Mouse (Mus musculus) layer of hippocampus, postnatal 10 days (tissue): ENCODE data around the gene Usp28. TPM values are rescaled to one million over a fixed set of nuclear protein-coding genes. Genes with fewer than 3 reads are reported as not detected.
A peak's percentile ranks its signal among the peaks of the same experiment; 100 is the strongest.
"Not testable (repeated sequence)": the region's sequence is repeated elsewhere in the genome, so short reads cannot be mapped to it uniquely, and the experiment has no call there.

ENCODE experiments used
- DNase-seq, 2 experiments: peaks; one replicate each; pipeline ENCODE4 v3.0.0; 2021; ENCODE audit warnings: low spot score in 2 of 2
- long read RNA-seq: library from polyadenylated mRNA; stranded (forward); transcript quantifications from one replicate; pipeline ENCODE4 v2.0.0, GENCODE M21; 2023
- total RNA-seq, 2 experiments: library from RNA; stranded (reverse); gene quantifications; 2 replicates each; pipeline ENCODE4 v1.2.3; 2021

Gene Usp28
- total RNA-seq, result 10 to 100 TPM; 36.3 to 39.2 TPM
- long read RNA-seq, full-length matches to known transcripts, result 2 of 8 reads
- long read RNA-seq, partial matches to known transcripts, result 2 of 8 reads
- long read RNA-seq, other reads (novel, unspliced or antisense), result 4 of 8 reads

- peak; percentile 98 to 99 for DNase-seq
These were observed at the start of gene Usp28 for GRCm38 (mm10) chr9:48984845-48985707. Gene Usp28, plus strand, starts transcription at chr9:48985375.

- DNase-seq, result no peak
These were observed 42.8 kb upstream of the Usp28 start for GRCm38 (mm10) chr9:48942349-48942748.

- DNase-seq, result no peak
These were observed 37.6 kb upstream of the Usp28 start for GRCm38 (mm10) chr9:48947565-48947964.

GRCm38 (mm10) chr9:48961314-48961713 lies 23.9 kb upstream of the Usp28 start:
- no peak for DNase-seq

DNA sequence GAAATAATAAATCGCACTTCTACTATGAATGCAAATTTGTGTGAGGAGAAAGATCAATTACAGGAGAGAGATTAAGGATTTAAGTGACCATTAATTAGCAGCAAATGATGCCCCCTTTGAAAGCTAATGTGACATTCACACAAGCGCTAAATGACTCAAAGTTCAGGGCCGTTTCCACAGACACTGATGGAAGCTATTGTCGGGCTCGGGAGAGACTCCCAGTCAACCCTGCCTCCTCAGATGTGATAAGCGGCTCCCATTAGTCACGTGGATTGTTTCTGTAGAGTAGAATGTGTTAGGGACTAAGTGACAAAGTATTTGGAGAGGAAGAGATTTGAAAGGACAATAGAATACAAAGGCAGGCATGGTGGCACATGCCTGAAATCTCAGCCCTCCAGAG lies 23.0 kb upstream of the Usp28 start:
- no peak for DNase-seq

DNA sequence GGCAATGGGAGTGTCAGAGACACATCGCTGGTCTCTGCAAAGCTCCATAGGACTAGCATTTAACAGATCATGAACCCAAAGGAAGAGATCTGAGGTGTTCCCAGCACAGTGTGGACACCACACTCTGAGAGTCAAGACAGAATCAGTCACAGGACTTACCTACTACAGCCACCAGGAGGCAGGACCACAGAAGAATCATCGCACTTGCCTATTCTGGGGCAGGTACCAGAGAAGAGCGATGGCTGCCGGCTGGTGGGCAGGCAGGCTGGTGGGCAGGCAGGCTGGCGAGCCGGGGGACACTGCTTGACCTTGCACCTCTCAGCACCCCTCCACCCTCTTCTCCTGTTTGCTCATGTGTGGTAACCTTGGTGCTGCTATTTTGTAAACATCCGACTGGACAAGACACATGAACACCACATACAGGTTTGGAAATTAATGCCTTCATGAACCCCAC lies 20.6 kb upstream of the Usp28 start, which contains the start of gene Htr3b:
Htr3b (minus strand) TSS at position 404 of the 454 bp plus-strand sequence.
- DNase-seq, result no peak

DNA sequence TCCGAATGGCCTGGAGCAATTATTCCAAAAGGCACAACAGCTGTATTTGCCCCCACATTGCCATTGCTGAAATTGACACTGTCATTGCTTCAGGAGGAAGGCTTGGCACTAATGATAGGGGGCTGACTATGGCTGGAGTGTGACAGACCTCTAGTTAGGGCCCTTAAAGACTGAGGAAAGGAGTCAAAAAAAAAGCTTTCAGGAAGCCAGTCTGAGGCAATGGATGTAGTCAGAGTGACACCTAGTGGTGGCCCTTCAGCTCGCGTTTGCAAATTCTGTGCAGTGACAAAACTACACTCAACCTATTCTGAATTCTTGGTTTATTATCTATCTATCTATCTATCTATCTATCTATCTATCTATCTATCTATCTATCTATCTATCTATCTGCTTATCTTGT lies 12.7 kb upstream of the Usp28 start:
- peak; percentile 76 to 80 for DNase-seq

GRCm38 (mm10) chr9:48976661-48977355 lies 8.4 kb upstream of the Usp28 start:
- no peak for DNase-seq

GRCm38 (mm10) chr9:48980371-48980770 lies 4.8 kb upstream of the Usp28 start:
- no peak for DNase-seq

DNA sequence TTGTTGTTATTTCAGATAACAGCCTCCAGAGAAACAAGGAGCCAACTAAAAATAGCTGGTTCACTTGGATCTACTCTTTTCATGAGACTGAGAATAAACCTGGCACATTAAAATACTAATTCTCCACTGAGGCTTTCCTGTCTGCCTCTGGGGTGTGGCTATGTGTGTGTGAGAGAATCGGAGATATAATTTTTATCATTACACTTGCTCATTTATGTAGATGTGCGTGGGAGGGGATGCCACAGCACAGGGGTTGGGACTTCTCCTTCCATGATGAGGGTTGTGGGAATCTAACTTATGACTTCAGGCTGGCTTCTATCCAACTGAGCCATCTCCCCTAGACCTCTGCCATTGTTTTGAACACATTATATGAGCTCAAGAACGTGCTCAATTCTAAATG lies 4.4 kb upstream of the Usp28 start:
- no peak for DNase-seq

GRCm38 (mm10) chr9:48981827-48982226 lies 3.3 kb upstream of the Usp28 start:
- DNase-seq, result no peak

DNA sequence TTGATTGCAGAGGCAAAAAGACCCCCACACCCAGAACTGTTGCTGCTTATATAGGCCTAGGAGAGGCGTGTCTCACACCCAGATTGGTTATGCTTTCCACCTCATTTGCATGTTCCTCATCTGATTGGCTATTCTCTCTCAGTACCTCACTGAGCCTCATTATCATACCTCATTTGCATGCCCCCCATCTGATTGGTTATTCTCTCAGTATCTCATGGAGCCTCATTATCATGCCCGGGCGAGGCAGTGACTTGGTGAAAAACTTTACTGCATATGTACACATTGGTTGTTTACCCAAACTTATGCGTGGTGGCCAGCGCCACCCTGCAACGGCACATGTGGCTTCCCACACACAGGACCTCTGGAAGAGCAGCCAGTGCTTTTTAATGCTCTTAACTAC lies 1.4 kb upstream of the Usp28 start:
- not testable (repeated sequence) for DNase-seq

GRCm38 (mm10) chr9:48984320-48984844 lies 793 bp upstream of the Usp28 start:
- no peak for DNase-seq

DNA sequence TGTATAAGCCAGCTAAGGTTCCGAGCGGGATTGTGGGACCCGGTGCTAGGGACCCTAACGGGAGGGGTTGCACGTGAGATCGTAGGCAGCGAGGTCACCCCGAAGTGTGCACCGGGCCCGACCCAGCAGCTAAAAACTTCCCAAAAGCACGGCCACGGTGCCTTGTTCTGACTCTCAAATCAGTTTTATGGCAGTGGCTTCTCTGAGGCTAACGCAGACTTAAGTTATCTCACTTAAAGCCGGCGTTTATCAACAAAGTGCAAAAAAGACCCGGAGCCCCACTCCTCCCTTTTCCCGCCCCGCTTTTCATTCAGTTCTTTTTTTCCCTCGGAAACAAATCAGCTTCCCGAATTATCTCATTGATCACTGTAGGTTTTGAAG lies 523 bp downstream of the Usp28 start:
- no peak for DNase-seq

DNA sequence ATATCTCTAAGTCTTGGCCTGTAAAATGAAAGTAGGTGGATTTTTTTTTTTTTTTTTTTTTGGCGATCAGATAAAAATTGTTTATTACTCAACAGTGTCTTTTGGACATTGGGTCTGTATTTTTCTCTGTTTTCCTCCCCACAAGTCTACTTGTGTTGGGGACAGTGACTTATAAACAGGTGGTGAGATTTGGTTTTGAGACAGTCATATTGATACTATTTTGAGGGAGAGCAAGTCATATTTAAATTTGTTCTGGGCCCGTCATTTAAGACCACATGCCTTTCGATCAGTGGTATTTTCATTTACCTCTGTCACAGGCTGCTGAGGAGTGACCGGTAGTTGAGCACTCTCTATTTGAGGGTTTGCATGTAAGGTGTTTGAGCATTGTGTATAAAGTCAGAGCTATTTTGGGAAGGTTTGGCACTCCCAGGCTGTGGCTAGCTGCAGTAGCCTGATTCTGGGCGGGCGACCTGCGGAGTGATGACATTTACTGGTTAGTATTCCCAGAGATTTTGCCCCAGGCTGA lies 1.5 kb downstream of the Usp28 start:
- no peak for DNase-seq

DNA sequence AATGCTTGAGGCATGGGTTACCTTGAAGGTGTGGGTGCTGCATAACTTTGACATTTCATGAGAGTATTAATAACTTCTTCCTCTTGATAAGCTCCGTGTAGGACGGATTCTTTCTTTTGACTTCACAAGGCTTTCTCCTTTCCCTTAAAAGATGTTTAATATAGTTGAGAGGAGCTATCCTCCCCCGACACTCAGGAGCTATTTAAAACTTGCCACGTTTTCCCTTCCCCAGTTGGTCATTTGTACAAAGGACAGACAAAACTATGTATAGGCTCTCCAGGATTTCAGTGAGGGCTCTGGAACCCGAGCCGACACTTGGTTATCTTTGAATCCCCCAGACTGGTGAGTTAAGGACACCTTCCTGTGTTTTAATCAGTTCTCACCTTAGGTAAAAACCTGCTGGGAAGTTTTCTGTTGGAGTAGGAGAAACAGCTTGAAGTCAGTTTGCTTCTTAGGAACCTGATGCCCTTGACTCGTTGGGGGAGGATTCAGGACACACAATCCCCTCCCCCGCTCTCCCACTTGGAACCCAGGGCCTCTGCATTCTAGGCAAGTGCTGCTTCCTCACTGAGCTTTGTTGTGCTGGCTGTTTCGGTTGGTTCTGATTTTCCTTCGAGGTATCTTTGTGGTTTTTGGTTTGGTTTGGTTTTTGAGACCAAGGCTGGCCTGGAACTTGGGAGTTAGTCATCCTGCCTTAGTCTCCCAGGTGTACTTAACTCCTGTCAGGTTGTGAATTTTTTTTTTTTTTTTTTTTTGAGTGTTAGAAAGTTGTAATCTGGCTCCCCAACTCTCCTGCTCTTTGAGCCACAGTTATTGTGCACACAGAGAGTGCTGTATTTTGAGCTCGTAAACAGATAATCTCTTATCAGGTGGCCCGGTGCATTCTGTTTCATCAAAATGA lies 2.3 kb downstream of the Usp28 start:
- no peak for DNase-seq

DNA sequence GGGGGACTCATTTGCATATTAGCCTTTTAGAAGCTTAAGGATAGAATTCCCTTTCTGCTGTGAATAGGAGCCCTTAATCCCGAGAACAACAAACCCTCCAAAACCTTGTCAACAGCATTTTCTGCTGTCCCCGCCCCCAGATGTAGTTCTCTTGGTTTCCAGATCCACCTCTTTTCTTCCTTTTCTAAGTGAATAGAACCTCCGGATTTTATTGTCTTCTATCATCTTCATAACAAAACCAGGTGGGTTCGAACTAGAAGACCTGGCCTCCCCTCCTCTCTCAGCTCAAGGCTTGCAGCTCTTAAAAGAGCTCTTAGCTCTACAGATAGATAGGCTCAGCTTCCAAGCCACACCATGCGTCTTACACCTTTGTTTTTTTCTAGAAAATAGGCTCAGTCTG lies 6.5 kb downstream of the Usp28 start:
- no peak for DNase-seq

DNA sequence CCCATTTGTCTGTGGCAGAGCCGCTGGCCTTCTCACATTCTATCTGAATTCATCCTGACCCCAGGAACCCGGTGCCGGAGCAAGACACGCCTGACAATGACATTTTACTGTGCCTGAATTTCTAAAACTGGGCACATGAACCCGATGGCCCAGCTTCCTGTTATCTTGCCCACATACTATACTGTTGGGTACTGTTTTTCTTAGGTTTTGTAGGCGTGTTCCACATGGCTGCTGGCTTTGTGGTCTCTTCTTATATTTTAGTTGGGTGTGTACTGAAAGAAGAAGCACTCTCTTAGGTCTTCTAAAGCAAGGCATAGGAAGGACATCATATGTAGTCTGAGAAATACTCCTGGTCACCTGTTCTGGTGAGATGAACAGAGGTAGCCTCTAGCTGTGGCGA lies 9.6 kb downstream of the Usp28 start:
- DNase-seq, result no peak

DNA sequence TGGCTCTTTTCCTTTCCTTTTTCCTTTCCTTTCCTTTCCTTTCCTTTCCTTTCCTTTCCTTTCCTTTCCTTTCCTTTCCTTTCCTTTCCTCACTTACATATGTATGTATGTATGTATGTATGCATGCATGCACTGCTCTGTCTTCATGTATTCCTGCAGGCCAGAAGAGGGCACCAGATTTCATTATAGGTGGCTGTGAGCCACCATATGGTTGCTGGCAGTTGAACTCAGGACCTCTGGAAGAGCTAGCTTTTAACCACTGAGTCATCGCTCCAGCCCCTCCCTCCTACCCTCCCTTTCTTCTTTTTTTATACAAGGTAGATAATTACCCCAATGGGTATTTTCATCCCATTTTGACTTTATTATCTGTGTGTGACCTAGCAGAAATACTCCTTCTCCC lies 10.6 kb downstream of the Usp28 start:
- no peak for DNase-seq

GRCm38 (mm10) chr9:48999256-48999655 lies 14.1 kb downstream of the Usp28 start:
- no peak for DNase-seq

DNA sequence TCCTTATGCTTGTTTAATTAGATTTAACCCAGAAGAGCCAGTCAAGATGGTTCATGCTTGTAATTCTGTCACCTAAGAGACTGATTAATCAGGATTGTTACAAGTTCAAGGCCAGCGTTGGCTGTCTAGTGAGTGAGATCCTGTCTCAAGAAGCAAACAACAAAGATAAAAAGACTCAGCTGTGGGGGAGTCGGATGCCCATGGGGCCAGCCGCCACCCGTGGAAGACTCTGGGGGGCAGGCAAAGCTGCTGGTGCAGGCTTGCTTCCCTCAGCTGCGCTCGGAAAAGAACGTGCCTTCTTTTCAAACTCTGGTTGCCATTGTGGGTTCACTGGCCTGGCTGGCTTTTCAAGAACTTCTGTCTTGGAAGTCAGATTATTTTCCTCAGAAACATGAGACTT lies 30.6 kb downstream of the Usp28 start:
- no peak for DNase-seq
